15 mouse cellular contexts compared by ENCODE assay signal in the genomic region with DNA sequence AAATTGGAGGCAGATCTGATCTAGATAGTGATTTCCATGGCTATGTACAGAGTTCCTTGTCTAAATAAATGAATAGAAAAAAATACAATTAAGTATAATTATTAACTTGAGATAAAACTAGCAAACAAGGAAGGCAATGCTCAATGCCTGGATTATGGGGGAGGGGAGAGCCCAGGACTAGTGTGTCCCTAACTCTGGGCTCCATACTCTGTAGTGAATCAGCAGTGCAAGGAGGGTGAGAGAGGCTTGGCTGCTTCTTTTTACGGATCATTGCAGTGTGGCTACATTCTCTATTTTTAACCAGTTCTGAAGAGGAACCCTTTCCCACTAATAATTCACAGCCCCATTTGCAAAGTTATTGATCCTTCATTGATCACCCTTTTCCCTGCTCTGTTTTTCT.
"Had no signal": no experiment of that assay in that cellular context is flagged by ENCODE, and none has a peak within 500 bp of the region (broad histone marks: within the 10 kb centered on the region; RNA-seq: fewer than 3 reads in every experiment).

No protein-coding gene starts in this region.

- H3K4me2 ChIP-seq: neural tube, embryonic 15.5 days; stomach, embryonic 15.5 days had no signal

- H3K27ac ChIP-seq: neural tube, embryonic 15.5 days; stomach, embryonic 15.5 days; stomach, postnatal 0 days had no signal

- H3K9ac ChIP-seq: neural tube, embryonic 15.5 days; stomach, embryonic 15.5 days had no signal

- H3K27me3 ChIP-seq: neural tube, embryonic 15.5 days; stomach, embryonic 15.5 days had no signal

- H3K36me3 ChIP-seq: neural tube, embryonic 15.5 days; stomach, embryonic 15.5 days had no signal

- H3K9me3 ChIP-seq: neural tube, embryonic 15.5 days; stomach, embryonic 15.5 days had no signal

- H3K4me1 ChIP-seq: neural tube, embryonic 15.5 days; stomach, embryonic 15.5 days had no signal

- DNase-seq: retina, postnatal 1 day; right cerebral cortex, adult 18-20 months; right cerebral cortex, postnatal 14 days; right cerebral cortex, postnatal 25 days; right cerebral cortex, postnatal 4 days; spleen, adult 18-20 months; thymus, adult 18-20 months; thymus, adult 2 months; thymus, postnatal 14 days; thymus, postnatal 25 days; thymus, postnatal 36 days; thymus, postnatal 4 days had no signal

- H3K4me3 ChIP-seq: neural tube, embryonic 15.5 days; stomach, embryonic 15.5 days had no signal
